10 mouse cellular contexts compared by ENCODE assay signal in the genomic region with DNA sequence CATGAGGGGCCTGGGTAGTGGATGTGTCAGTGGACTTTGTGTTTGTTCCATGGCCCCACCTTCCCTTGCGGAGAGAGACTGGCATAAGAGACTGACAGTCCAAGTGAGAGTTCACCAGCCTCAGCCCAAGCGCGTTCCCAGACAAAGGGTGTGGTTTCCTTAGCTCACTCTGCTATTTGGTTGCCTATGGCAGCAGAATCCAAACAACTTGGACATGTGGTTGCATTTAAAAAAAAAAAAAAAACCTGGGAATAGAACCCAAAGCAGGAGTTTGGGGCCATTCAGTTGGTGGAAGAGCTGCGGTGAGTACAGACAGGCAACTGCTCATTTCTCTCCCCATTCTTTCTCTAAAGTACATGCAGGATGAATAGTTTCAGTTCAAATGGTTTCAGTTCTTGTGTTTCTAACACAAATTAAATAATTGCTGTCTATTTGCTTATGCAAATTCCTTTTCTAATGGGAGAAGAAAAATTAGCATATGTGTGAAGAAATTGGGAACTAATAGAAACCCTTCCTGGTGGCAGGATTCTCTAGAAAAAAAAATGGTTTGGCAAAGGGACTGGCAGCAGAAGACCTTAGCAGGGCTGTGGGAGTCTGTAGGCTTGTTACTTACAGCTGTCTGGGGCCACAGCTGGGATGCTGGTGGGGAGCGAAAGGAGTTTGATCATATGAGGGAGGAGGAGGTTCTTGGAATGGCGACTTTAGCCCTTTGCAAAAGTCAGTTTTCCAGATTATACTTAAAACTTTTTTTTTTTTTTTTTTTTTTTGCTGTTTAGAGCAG. TPM values are rescaled to one million over a fixed set of nuclear protein-coding genes. Genes with fewer than 3 reads are reported as not detected.
A peak's percentile ranks its signal among the peaks of the same experiment; 100 is the strongest.
DNase-seq lines count a peak whose midpoint lies in the region; ATAC-seq and TF ChIP-seq lines count a peak whose summit lies in the region.
"Had no signal": no experiment of that assay in that cellular context is flagged by ENCODE, and none has a peak within 500 bp of the region (broad histone marks: within the 10 kb centered on the region; RNA-seq: fewer than 3 reads in every experiment).

No protein-coding gene starts in this region.

- H3K36me3 ChIP-seq in kidney, adult 2 months (ENCODE audit: control insufficient read depth, insufficient read depth, low read length): no peaks in the 10 kb centered on the region
- H3K36me3 ChIP-seq in kidney, embryonic 14.5 days (ENCODE audit: control insufficient read depth, insufficient read depth, low read length): no peaks in the 10 kb centered on the region
- H3K36me3 ChIP-seq in embryonic facial prominence, embryonic 11.5 days (replicated peaks; ENCODE audit: control insufficient read depth, insufficient read depth, low read depth, low read length): no peaks in the 10 kb centered on the region
- no peaks in the 10 kb centered on the region; the same call in 1 of the 2 replicates for H3K36me3 ChIP-seq in intestine, postnatal 0 days (ENCODE audit: control insufficient read depth, insufficient read depth)
- H3K36me3 ChIP-seq: neural tube, embryonic 12.5 days had no signal

- no peak overlapping the region for H3K9ac ChIP-seq in kidney, embryonic 14.5 days (ENCODE audit: low read depth, low read length)
- no peak overlapping the region for H3K9ac ChIP-seq in embryonic facial prominence, embryonic 11.5 days (replicated peaks; ENCODE audit: low read length)
- H3K9ac ChIP-seq in intestine, postnatal 0 days (ENCODE audit: low read depth, low read length): no peak overlapping the region
- H3K9ac ChIP-seq: neural tube, embryonic 12.5 days had no signal

- 61% methylated on average over 6 of the region's 6 CpGs for WGBS in kidney, adult 2 months
- WGBS in kidney, embryonic 14.5 days: 82% methylated on average over 6 of the region's 6 CpGs
- 64% methylated on average over 6 of the region's 6 CpGs for WGBS in embryonic facial prominence, embryonic 11.5 days
- 50% methylated on average over 6 of the region's 6 CpGs for WGBS in intestine, postnatal 0 days

- TF ChIP-seq CTCF in kidney, adult 2 months (conservative IDR thresholded peaks at IDR 0.05; ENCODE audit: insufficient read depth, insufficient read length, low read depth, low read length): no peak
- no peak for TF ChIP-seq CTCF in intestine, postnatal 0 days (IDR thresholded peaks at IDR 0.05; ENCODE audit: low read depth)

- no peak for ATAC-seq in kidney, embryonic 14.5 days (ENCODE audit: low FRiP score, low TSS enrichment)
- 0 out of 2 replicates have a peak, but pooled peaks have one; percentile 44 for ATAC-seq in embryonic facial prominence, embryonic 11.5 days (replicated peaks; ENCODE audit: insufficient number of reproducible peaks, low FRiP score, low TSS enrichment, low read depth)
- ATAC-seq in intestine, postnatal 0 days: peak; percentile 96
- no peak for ATAC-seq in megakaryocyte progenitor cell, adult 5-6 weeks (replicated peaks; ENCODE audit: poor library complexity)

- H3K9me3 ChIP-seq in kidney, embryonic 14.5 days (ENCODE audit: control insufficient read depth, low read length): no peaks in the 10 kb centered on the region
- H3K9me3 ChIP-seq in embryonic facial prominence, embryonic 11.5 days (replicated peaks; ENCODE audit: control insufficient read depth, low read length): no peaks in the 10 kb centered on the region
- no peaks in the 10 kb centered on the region for H3K9me3 ChIP-seq in intestine, postnatal 0 days (ENCODE audit: control insufficient read depth)
- H3K9me3 ChIP-seq: neural tube, embryonic 12.5 days had no signal

- no peak overlapping the region for H3K4me2 ChIP-seq in kidney, embryonic 14.5 days (replicated peaks; ENCODE audit: low read depth, low read length)
- no peak overlapping the region for H3K4me2 ChIP-seq in embryonic facial prominence, embryonic 11.5 days (ENCODE audit: low read depth, low read length)
- H3K4me2 ChIP-seq in intestine, postnatal 0 days (replicated peaks; ENCODE audit: low read depth): peak overlapping the region; percentile 18; the same call in 1 of the 2 replicates
- H3K4me2 ChIP-seq: neural tube, embryonic 12.5 days had no signal

- DNase-seq in kidney, adult 2 months: peak; percentile 65
- DNase-seq in embryonic facial prominence, embryonic 11.5 days (ENCODE audit: low spot score): peak; percentile 62
- DNase-seq in retina, embryonic 14.5 days (ENCODE audit: low spot score): peak; percentile 13
- DNase-seq in ovary, postnatal 14 days (ENCODE audit: low spot score): no peak
- no peak for DNase-seq in spleen, postnatal 36 days (ENCODE audit: low spot score in 2 of 2)
- DNase-seq: thymus, postnatal 25 days had no signal

- no peak for TF ChIP-seq POLR2A in kidney, adult 2 months (IDR thresholded peaks at IDR 0.05; ENCODE audit: low read depth, low read length)

- no peak overlapping the region for H3K4me3 ChIP-seq in kidney, adult 2 months (ENCODE audit: insufficient read depth, low read depth, low read length)
- H3K4me3 ChIP-seq in kidney, embryonic 14.5 days (ENCODE audit: low read length): no peak overlapping the region
- no peak overlapping the region for H3K4me3 ChIP-seq in embryonic facial prominence, embryonic 11.5 days (ENCODE audit: low read depth, low read length)
- no peak overlapping the region for H3K4me3 ChIP-seq in intestine, postnatal 0 days (ENCODE audit: low read depth, low read length)
- H3K4me3 ChIP-seq: neural tube, embryonic 12.5 days had no signal

- H3K27me3 ChIP-seq in kidney, adult 2 months (replicated peaks; ENCODE audit: control insufficient read depth, insufficient read depth, low read length): no peaks in the 10 kb centered on the region
- no peaks in the 10 kb centered on the region for H3K27me3 ChIP-seq in kidney, embryonic 14.5 days (ENCODE audit: control insufficient read depth, insufficient read depth, low read length)
- no peaks in the 10 kb centered on the region for H3K27me3 ChIP-seq in embryonic facial prominence, embryonic 11.5 days (ENCODE audit: control insufficient read depth, insufficient read depth, low read length)
- H3K27me3 ChIP-seq in intestine, postnatal 0 days (replicated peaks; ENCODE audit: control insufficient read depth, insufficient read depth, low read length): no peaks in the 10 kb centered on the region
- H3K27me3 ChIP-seq: neural tube, embryonic 12.5 days had no signal

- no peaks in the 10 kb centered on the region; the same call in 1 of the 2 replicates for H3K4me1 ChIP-seq in kidney, adult 2 months (ENCODE audit: control insufficient read depth, insufficient read depth, low read length)
- H3K4me1 ChIP-seq in kidney, embryonic 14.5 days (ENCODE audit: control insufficient read depth, insufficient read depth, low read length): no peaks in the 10 kb centered on the region
- H3K4me1 ChIP-seq in embryonic facial prominence, embryonic 11.5 days (ENCODE audit: control insufficient read depth, insufficient read depth, low read length): no peaks in the 10 kb centered on the region
- no peaks in the 10 kb centered on the region for H3K4me1 ChIP-seq in intestine, postnatal 0 days (replicated peaks; ENCODE audit: control insufficient read depth, insufficient read depth, low read length)
- H3K4me1 ChIP-seq: neural tube, embryonic 12.5 days had no signal

- H3K27ac ChIP-seq in kidney, adult 2 months (ENCODE audit: insufficient read depth, low read depth, low read length): no peak overlapping the region
- H3K27ac ChIP-seq in kidney, embryonic 14.5 days (ENCODE audit: low read depth, low read length): no peak overlapping the region
- no peak overlapping the region for H3K27ac ChIP-seq in embryonic facial prominence, embryonic 11.5 days (replicated peaks; ENCODE audit: low read depth, low read length)
- H3K27ac ChIP-seq in intestine, postnatal 0 days (ENCODE audit: low read depth, low read length): no peak overlapping the region
- H3K27ac ChIP-seq: neural tube, embryonic 12.5 days had no signal

RNA-seq across cellular contexts. Expression of a gene that starts 35.7 kb away (rescaled TPM):
- 0.02 and 0.10 TPM in 2 replicates for polyA plus RNA-seq in kidney, adult 2 months (2012; rRNA removed)
- polyA plus RNA-seq in kidney, embryonic 14.5 days (2014; fragmentation: Nextera tagmentation; extraction: Ambion mirVana): 1.7 and 1.9 TPM in 2 replicates
- 1.9 and 2.0 TPM in 2 replicates for polyA plus RNA-seq in embryonic facial prominence, embryonic 11.5 days (2014; fragmentation: Nextera tagmentation; extraction: Ambion mirVana)
- 1.2 and 1.4 TPM in 2 replicates for polyA plus RNA-seq in intestine, postnatal 0 days (2015; fragmentation: Nextera tagmentation; extraction: Ambion mirVana)
- total RNA-seq in megakaryocyte progenitor cell, adult 5-6 weeks (2015): 10.3 and 11.3 TPM in 2 replicates
- total RNA-seq in megakaryocyte progenitor cell, adult 5-6 weeks (2017): 3.1 and 4.4 TPM in 2 replicates

RNA-seq across cellular contexts. Expression of a gene that starts 54.9 kb away (rescaled TPM):
- 155 and 165 TPM in 2 replicates for polyA plus RNA-seq in kidney, adult 2 months (2012; rRNA removed)
- polyA plus RNA-seq in kidney, embryonic 14.5 days (2014; fragmentation: Nextera tagmentation; extraction: Ambion mirVana): 47.4 and 60.3 TPM in 2 replicates
- 48.9 and 50.9 TPM in 2 replicates for polyA plus RNA-seq in embryonic facial prominence, embryonic 11.5 days (2014; fragmentation: Nextera tagmentation; extraction: Ambion mirVana)
- polyA plus RNA-seq in intestine, postnatal 0 days (2015; fragmentation: Nextera tagmentation; extraction: Ambion mirVana): 95.9 and 102 TPM in 2 replicates
- 0.34 and 0.72 TPM in 2 replicates for total RNA-seq in megakaryocyte progenitor cell, adult 5-6 weeks (2015)
- total RNA-seq in megakaryocyte progenitor cell, adult 5-6 weeks (2017): 0.44 TPM in 1 of 2 replicates, not detected in the other

Comparison
In these comparisons a context has a peak if more than half of its experiments do, and no peak if none do; other contexts are left out.
1. DNase-seq: peak in kidney, adult 2 months (single experiment), embryonic facial prominence, embryonic 11.5 days (single experiment) and retina, embryonic 14.5 days (single experiment); none in ovary, postnatal 14 days (single experiment) and spleen, postnatal 36 days (0 of 2).
2. ATAC-seq: peak in embryonic facial prominence, embryonic 11.5 days (single experiment) and intestine, postnatal 0 days (single experiment); none in kidney, embryonic 14.5 days (single experiment) and megakaryocyte progenitor cell, adult 5-6 weeks (single experiment).